Mouse (Mus musculus): ENCODE measurements around the gene Gipc3.

The Gipc3 gene

DNA sequence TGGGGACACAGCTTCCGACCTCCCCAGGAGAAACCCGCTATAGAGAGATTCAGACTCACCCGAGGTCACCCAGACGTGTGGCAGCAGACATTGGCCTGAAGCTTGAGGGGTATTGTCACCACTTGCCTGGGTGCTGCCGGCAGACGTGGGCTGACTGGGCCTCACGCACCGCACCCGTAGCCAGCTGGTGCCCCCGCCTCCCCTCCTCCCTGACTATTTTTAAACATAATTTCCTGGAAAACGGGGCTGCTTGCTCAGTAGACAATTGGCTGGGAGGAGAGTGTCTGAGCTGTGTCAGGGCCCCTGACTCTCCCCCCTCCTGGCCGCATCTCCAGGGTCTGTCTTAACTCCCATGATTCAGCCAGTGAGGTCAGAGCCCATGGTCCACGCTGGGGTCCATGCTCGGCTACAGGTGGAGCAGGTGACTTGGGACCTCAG is 40.3 kb downstream of the Gipc3 start:
- DNase-seq (ENCODE audit: extremely low spot score, low read depth, low spot score): no peak

DNA sequence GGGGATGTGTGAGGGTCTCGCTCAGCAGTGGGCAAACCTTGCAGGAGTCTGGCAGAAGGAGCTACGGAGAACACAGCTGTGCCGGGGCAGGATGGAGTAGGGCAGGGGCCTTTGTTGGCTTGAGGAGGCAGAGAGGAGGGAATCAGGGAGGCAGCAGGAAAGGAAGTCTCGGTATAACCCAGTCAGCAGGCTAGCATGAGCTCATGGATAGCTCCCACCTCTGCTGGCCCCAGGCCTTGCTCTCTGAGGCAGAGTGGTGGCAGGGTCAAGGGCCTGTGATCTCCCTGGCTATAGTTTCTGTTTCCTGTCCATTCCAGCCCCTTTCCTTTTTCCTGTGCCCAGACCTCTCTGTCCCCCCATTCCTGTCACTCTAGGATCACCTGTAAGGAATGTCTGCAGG is 40.8 kb downstream of the Gipc3 start:
- no peak for DNase-seq (ENCODE audit: extremely low spot score, low read depth, low spot score)

DNA sequence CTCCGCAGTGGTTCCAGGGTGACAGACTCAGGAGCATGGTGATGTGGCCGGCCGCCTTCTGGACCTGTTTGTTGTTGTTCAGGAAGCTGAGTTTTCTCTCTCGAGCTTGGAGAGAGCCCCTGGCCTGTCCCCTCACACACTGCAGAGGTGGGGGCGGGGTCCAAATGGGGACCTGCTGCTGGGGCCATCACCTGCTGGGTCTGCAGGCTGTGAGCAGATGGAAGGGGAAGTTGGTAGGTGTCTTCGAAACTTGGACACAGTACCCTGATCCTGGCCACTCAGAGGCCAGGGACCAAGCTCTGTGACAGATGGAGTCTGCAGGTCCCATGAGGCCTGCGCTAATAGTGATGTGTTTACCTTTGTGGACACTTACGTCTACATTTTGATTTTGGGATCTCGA is 41.7 kb downstream of the Gipc3 start:
- no peak for DNase-seq (ENCODE audit: extremely low spot score, low read depth, low spot score)

DNA sequence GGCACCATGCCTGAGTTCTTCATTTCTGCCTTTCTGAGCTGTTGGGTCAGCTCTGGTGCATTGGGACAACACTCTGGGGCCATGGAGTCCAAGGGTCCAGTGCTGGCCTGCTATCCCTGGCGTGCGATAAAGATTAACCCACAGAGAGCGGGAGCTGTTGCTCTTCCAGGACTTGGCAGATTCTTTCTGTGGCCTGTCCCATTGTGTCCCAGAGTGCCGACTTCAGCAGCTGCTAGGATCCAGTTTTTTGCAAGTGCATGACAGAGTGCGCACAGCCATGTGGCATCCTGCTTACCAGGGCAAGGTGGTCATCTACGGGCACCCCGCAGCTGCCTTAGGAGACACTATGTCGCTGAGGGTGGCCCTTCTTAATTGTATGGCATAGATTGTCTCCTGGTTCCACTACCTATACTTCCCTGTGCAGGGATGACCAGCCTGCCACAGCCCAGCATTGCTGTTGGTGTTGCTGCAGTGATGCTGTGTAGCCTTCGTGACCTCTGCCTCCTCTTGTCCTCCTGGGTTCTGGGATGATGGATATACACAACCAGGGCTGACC is 42.6 kb downstream of the Gipc3 start:
- no peak for DNase-seq (ENCODE audit: extremely low spot score, low read depth, low spot score)

DNA sequence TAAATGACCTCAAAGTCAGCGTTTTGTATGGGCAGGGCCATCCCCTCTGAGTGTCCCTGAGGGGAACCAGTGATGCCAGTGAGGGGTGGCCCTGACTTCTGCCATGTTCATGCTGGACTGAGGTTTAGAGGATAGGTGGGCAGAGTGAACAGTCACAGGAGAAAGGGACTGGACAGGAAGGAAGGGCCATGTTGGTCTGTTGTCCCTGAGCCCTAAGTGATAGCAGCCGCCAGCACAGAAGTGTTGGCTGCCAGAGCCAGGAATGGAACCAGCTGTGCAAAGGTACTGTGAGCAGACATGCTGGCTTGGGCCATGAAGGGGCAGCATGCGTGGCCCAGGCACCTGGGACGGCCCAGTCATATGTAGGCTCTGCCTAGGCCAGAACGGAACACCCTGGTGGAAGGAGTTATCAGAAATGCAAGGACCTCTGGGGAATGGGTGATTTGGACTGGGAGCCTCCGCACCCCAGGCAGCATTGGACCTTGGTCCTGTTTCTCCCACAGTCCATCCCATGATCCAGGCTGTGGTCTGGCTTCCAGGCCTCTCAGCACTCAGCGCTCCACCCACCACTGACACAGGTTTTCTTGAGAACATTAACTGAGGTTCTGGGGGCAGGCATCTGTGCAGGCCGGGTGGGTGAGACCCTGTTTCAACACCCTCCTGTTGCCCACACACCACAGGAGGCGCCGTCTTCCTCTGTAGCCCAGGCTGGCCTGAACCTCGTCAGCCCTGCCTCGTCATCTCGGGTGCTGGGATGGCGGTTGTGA is 43.3 kb downstream of the Gipc3 start:
- DNase-seq (ENCODE audit: extremely low spot score, low read depth, low spot score): no peak

DNA sequence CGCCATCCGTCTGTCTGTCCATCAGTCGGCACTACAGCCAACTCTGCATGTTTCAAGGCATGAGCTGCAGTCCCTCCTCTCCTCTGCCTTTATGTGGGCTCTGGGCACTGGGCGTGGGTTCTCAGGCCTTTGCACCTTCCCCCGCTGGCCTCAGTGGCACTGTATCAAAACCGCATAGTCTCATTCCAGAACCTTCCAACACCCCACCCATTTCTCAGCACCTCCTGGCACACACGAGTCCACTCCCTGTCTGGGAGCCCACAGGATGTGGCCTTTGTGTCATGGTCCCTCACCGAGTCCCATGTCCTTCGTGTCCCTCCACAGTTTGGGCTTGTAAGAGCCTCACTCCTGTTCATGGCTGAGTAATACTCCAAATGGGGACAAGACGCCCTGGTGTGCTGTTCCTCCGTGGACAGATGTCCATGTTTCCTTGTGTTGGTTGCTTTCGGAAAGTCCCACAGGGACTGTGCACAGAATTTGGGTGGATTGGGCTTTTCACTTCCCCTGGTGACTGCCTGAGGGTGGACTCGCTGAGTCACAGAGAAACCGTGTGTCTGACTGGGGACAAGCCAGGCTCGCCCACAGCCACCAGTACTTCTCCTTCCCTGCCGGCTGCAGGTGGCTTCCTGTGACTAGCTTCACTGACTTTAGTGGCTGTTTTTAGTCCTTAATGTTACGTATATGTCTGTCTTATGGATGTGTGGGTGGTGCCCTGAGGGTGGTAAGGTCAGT is 44.5 kb downstream of the Gipc3 start:
- no peak for DNase-seq (ENCODE audit: extremely low spot score, low read depth, low spot score)

DNA sequence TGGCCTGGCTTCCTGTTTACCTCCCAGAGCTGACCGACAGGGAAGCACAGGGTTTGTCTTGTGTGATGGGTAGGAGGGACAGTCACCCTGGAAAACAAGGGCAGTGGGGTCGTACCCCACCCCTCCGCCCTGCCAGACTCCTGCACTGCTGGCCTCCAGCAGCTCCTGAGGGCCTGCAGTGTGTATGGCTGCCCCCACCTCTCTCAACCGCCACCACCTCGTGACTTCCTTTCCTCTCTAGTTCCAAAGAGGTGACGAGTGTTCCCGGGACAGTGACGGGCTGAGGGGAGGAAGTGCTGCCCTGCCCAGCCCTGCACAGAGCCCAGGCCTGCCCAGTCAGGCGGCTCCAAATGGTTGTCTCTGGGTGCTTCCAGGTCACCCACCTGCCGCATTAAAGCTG is 45.2 kb downstream of the Gipc3 start:
- no peak for DNase-seq (ENCODE audit: extremely low spot score, low read depth, low spot score)

DNA sequence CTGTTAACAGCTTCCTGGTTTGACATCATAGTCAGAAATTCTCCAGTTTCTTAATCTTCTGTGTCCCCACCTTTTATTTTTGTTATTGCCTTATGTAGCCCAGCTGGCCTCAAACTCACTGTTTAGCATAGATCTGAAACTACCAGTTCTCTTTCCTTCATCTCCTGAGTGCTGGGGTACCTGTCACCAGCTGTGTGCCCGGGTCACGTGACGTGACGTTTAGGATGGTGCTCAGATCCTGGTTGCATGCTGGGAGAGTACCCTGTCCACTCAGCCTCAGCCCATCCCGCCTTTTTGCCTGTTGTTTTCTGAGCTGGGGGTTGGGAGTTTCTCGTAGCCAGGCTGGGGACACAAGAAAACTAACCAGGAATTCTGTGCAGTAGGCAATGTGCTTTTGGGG is 45.8 kb downstream of the Gipc3 start:
- no peak for DNase-seq (ENCODE audit: extremely low spot score, low read depth, low spot score)

DNA sequence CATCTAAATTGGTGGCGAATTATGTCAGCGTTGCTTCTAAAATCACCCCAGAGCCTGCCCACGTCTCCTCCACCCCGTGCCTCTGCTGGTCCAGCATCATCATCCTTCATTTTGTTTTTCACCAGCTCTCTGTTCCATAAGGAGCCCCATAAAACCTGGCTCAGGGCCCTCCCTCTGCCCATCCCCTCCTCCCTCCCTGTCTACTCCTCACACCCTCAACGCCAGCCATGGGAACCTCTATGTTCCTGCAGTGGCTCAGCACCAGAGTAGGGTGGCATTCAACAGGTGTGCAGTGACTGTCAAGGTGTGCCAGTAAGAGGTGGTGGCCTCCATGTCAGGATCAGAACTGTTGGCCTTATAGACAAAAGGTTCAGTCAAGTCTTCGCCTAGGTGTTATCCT is 47.9 kb downstream of the Gipc3 start:
- no peak for DNase-seq (ENCODE audit: extremely low spot score, low read depth, low spot score)

DNA sequence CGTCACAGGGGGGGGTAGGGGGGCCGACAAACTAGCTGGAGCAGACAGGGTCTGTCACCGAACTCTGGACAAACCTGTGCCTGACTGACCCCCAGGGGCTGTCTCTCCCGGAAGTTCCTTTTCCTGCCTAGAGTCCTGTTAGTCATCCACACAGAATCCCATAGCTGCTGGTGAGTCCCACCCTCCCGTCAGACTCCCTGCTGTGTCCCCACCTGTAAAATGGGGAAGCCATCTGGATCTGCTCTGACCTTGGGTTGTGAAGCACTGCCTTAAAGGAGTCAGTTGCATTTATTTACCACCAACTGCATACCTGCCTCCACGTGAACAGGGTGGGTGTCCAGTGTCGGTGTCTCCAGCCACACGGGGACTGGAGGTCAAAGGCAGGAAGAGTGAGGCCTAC is 48.6 kb downstream of the Gipc3 start:
- DNase-seq (ENCODE audit: extremely low spot score, low read depth, low spot score): no peak

DNA sequence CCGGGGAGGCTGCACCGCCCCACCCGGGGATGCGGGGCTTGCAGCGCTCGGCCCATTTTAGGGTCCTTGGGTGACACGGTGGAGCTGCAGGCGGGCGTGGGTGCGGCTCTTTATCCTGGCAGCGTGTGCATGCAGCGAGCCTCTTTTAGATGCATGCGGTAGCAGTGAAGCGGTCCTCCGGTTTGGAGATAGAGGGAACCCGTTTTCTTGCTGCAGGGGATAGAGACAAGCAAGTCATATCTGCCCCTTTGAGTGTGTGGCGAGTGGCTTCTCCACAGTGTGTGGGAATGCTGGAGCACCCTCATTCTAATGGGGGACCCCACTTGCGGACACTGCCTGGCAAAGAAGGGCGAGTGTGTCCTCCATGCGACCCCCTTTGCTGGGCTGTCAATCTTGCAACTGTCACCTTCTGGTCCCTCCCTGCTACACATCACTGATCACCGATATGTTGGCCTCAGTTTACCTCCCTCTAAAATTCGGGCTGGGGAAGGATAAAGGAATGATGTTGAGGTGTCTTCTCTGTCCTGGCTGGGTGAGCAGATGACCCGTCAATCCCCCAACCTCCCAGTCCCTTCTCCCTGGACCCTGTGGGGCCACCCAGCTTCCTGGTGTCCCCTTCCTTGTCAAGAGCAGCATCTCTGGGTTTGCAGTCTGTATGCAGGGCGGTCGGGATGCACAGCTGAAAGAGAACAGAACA is 49.6 kb downstream of the Gipc3 start:
- no peak for DNase-seq (ENCODE audit: extremely low spot score, low read depth, low spot score)

DNA sequence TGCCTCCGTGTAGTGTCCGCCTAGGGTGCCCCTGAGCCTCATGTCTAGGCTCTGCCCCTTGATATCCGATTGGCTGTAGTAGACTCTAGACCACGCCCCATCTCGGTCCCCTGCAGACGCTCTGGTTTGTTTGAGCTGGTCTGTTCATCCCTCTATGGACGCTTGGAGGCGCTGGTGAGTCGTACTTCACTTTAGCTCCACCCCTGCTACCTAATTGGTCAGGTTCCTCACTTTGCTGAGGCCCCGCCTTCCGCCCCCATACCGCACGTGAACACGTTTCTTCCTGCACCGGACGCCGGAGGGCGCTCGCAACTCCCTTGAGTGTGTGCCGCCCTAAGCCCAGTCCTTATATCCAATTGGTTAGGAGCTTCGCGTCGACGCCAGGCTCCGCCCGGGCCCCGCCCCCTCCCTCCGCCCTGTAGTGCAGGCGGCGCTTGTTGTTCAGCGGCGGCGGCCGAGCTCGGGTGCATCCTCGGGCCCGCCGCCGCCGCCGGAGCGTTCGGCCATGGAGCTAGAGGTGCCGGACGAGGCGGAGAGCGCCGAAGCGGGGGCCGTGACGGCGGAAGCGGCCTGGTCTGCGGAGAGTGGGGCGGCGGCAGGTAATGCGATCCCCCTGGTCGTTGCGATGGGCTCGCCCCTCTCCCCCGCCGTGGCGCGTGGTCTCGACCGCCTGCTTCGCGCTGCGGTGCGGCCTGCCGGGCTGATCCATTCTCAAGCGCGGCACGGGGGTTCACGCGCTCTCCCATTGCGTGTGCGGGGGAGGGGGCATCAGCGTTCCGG is 50.3 kb downstream of the Gipc3 start, which contains the start of gene Pip5k1c:
Gene Pip5k1c, plus strand, starts transcription at position 410 of the 780 bp plus-strand sequence.
- DNase-seq (ENCODE audit: extremely low spot score, low read depth, low spot score): peak; percentile 99

DNA sequence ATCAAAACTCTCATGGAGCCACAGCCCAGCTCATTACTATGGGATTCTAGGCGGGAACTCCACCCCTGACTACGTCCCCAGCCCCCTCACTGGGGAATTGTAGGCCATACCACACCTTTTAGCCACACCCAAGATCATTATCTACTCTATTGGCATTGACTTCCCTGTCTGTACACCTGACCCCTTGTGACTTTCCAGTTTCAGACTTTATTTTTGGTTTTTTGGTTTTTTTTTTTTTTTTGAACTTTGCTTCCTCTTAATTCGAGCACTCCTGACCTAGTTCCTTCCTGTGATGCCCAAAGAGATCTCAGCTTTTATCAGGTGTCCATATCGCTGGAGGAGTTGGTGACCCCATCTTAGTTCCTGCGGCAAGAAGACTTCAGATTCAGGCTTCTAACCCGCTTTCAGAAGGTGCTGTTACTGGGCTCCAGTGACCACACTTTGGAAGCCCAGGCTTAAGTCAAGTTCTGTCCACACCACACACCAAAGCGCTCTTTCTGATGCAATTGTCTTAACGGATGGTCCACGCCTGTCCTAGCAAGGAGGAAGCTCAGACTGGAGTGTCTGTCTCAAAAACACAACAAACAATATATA is 51.5 kb downstream of the Gipc3 start, which contains the start of gene Tjp3:
Gene Tjp3, minus strand, starts transcription at position 71 of the 594 bp plus-strand sequence.
- DNase-seq (ENCODE audit: extremely low spot score, low read depth, low spot score): no peak

DNA sequence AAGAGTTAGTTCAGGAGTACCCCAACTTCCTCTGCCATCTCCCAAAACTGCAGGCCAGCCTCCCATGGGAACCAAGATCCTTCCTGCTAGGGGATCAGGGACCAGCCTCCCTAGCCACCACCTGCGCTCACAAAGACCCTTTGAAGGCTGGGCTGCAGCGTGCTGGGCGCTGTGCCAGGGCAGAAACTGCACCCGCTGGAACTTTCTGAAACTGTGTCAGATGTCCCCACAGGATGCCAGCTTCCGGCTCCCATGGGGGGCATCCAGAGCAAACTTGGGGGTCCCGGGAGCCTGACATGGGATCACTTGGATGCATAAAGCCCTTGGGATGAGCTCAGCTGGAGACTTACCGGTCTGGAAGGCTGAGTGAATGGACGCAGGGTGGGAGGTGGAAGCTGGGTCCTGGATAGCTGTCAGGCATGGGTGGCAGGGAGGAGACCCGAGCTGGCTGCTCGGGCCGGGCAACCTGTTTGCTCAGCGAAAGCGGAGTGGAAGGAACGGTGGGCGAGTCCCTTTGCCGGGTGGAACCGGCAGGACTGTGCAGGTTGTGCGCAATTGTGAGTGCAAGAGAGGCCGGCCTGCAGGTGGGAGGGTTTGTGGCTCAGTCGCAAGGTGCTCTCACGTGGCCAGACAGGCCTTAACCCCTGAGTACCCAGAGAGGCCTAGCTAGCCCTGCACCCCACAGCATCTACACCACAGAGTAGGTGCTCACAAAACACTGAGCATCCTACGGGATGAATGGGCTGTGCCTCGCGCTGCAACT is 52.2 kb downstream of the Gipc3 start:
- no peak for DNase-seq (ENCODE audit: extremely low spot score, low read depth, low spot score)

DNA sequence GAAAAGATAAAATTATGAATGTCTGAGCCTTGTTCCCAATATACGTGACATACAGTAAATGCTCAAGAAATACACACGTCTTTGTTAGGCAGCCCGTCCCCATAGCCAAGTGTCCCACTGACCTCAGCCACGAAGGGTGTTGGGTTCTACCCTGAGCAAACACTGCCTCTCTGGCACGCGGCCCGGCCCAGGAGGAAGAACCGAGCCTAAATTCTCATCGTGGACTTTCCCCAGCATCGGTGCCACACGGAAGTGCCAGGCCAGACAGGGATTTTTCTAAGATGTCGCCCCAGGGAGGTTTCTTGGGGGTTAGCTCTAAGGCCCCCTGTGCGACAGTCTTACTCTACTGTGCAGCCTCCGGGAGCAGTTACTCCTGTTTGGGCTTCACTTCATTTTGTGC is 53.3 kb downstream of the Gipc3 start:
- no peak for DNase-seq (ENCODE audit: extremely low spot score, low read depth, low spot score)

DNA sequence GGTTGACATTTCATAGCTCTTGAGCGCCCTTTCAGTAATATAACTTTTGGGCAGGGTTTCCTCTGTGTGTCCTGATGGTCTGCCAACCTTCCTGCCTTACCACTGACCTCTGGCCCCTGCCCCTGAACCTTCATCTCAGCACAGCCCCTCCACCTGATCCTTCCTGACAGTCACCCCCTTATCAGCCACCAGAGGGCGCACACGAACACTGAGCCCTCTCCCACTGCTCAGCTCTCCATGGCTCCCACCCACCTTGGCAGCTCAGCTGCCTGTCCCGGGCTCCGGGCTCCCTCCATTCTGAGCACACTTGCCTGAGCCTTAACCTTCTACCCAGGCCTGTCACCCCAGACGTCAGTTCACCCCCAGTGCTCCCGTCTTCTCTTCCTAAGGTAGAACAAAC is 53.8 kb downstream of the Gipc3 start:
- no peak for DNase-seq (ENCODE audit: extremely low spot score, low read depth, low spot score)

DNA sequence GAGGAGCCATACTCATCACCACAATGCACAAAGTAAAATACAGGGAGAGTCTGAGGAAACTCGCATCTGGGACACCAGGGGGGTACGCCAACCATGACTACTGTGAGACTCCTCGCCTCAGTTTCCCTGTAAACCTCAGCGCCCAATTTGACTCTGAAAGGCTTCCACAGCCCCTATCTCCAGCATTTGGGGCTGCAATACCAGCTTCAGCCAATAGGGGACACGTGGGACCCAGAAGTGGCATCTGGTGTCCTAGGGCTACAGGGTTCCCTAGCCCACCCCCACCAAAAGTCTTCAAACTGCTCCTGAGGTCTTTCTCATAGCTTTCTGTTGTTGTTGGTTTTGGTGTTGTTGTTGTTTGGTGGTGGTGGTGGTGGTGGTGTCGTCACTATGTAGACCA is 54.5 kb downstream of the Gipc3 start:
- DNase-seq (ENCODE audit: extremely low spot score, low read depth, low spot score): no peak

DNA sequence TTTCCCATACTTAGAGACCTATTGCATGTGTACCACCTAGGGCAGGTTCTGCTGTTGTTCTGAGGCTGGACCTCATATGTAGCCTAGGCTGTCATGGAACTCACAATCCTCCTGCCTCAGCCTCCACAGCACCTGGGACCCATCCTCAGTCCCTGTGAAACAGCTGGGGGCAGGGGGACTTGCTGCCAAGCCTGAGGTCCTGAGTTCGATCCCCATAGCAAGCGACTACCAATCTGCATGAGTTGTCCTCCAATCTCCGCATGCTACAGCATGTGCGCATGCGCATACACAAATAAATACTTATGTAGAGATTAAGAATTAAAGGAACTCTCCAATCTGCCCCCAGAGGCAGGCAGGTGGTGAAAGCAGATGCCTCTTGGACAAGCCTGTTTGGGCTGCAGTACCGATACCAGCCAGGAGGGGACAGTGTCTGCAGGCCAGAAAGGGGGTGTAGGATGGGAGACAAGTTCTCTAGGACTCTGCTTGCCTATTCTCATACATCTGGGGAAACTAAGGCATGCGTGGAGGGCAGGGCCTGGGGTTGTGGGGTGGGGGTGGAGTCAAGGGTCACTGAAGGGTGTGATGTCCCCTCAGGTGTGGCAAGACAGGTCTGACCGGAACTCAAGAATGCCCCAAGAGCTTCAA is 55.4 kb downstream of the Gipc3 start:
- no peak for DNase-seq (ENCODE audit: extremely low spot score, low read depth, low spot score)

DNA sequence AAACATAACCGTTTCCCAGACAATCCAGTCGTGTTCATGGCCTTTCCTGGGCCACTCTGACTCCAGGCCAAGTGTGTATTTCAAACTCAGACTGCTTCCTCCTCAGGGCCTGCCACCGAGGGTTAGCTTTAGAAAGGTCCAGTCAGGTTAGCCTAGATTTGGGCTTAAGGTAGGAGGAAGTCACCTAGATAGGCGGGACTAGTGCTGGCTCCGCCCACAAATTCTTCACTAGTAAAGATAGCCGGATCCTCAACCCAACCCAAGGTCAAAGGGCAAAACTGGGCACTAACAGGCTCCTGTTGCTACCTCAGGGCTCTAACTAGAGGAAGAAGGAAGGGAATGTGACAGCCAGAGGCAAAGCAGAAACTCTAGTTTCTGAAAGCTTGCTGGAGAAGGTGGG is 56.5 kb downstream of the Gipc3 start:
- DNase-seq (ENCODE audit: extremely low spot score, low read depth, low spot score): no peak
